Mouse (Mus musculus): ENCODE data around the gene Icosl. TPM values are rescaled to one million over a fixed set of nuclear protein-coding genes. Genes with fewer than 3 reads are reported as not detected.
"Not testable (repeated sequence)": the region's sequence is repeated elsewhere in the genome, so short reads cannot be mapped to it uniquely, and the experiment has no call there.

The Icosl gene
- 1.4 TPM in 2 replicates for polyA plus RNA-seq (2014; fragmentation: Nextera tagmentation; extraction: Ambion mirVana)

GRCm38 (mm10) chr10:78069101-78070011, at the start of gene Icosl:
Gene Icosl (plus strand): TSS chr10:78069302.
- DNase-seq (ENCODE audit: low spot score): peak; percentile 79
- WGBS: under 1% methylated on average over 66 of the region's 66 CpGs
- Histone ChIP-seq H3K36me3 (ENCODE audit: control insufficient read depth, insufficient read depth, low read length) (no peaks in the 10 kb centered on the region), H3K4me2 (ENCODE audit: low read depth) (peak within 1 kb of the TSS; percentile 100), H3K4me1 (ENCODE audit: control insufficient read depth, insufficient read depth, low read length) (no peaks in the 10 kb centered on the region), H3K27ac (ENCODE audit: low read depth, low read length) (no peak within 1 kb of the TSS), H3K4me3 (ENCODE audit: low read depth, low read length) (peak within 1 kb of the TSS; percentile 61), H3K9ac (ENCODE audit: low read length) (peak within 1 kb of the TSS; percentile 60), H3K9me3 (ENCODE audit: control insufficient read depth, low read length) (no peaks in the 10 kb centered on the region), H3K27me3 (ENCODE audit: control insufficient read depth, insufficient read depth, low read length) (peaks cover 8% of the 10 kb centered on the region; the same call in 1 of the 2 replicates)
- peak; percentile 86 for ATAC-seq (ENCODE audit: insufficient read depth, low FRiP score, low TSS enrichment)

- not testable (repeated sequence) for H3K27me3 ChIP-seq (ENCODE audit: control insufficient read depth, insufficient read depth, low read length); H3K4me2 ChIP-seq (ENCODE audit: low read depth); H3K4me1 ChIP-seq (ENCODE audit: control insufficient read depth, insufficient read depth, low read length); H3K9ac ChIP-seq (ENCODE audit: low read length); H3K4me3 ChIP-seq (ENCODE audit: low read depth, low read length); H3K27ac ChIP-seq (ENCODE audit: low read depth, low read length); H3K9me3 ChIP-seq (ENCODE audit: control insufficient read depth, low read length); DNase-seq (ENCODE audit: low spot score); ATAC-seq (ENCODE audit: insufficient read depth, low FRiP score, low TSS enrichment); H3K36me3 ChIP-seq (ENCODE audit: control insufficient read depth, insufficient read depth, low read length)
- 96% methylated on average over 6 of the region's 11 CpGs for WGBS
These were observed 49.1 kb upstream of the Icosl start for GRCm38 (mm10) chr10:78019984-78020383.

GRCm38 (mm10) chr10:78025453-78025852, 43.6 kb upstream of the Icosl start:
- H3K27me3 ChIP-seq (ENCODE audit: control insufficient read depth, insufficient read depth, low read length); DNase-seq (ENCODE audit: low spot score); H3K27ac ChIP-seq (ENCODE audit: low read depth, low read length); ATAC-seq (ENCODE audit: insufficient read depth, low FRiP score, low TSS enrichment); H3K9me3 ChIP-seq (ENCODE audit: control insufficient read depth, low read length); H3K4me2 ChIP-seq (ENCODE audit: low read depth); H3K4me3 ChIP-seq (ENCODE audit: low read depth, low read length); H3K9ac ChIP-seq (ENCODE audit: low read length); H3K4me1 ChIP-seq (ENCODE audit: control insufficient read depth, insufficient read depth, low read length); H3K36me3 ChIP-seq (ENCODE audit: control insufficient read depth, insufficient read depth, low read length): not testable (repeated sequence)
- 81% methylated on average over 6 of the region's 8 CpGs for WGBS

GRCm38 (mm10) chr10:78028129-78028528, 41.0 kb upstream of the Icosl start:
- Histone ChIP-seq H3K27ac (ENCODE audit: low read depth, low read length) (no peak overlapping the region), H3K4me2 (ENCODE audit: low read depth) (no peak overlapping the region), H3K27me3 (ENCODE audit: control insufficient read depth, insufficient read depth, low read length) (no peaks in the 10 kb centered on the region), H3K4me3 (ENCODE audit: low read depth, low read length) (no peak overlapping the region), H3K36me3 (ENCODE audit: control insufficient read depth, insufficient read depth, low read length) (no peaks in the 10 kb centered on the region), H3K4me1 (ENCODE audit: control insufficient read depth, insufficient read depth, low read length) (no peaks in the 10 kb centered on the region), H3K9me3 (ENCODE audit: control insufficient read depth, low read length) (no peaks in the 10 kb centered on the region), H3K9ac (ENCODE audit: low read length) (no peak overlapping the region)
- 3% methylated on average over 5 of the region's 5 CpGs for WGBS
- no peak; the same call in 1 of the 2 replicates for ATAC-seq (ENCODE audit: insufficient read depth, low FRiP score, low TSS enrichment)
- peak; percentile 77 for DNase-seq (ENCODE audit: low spot score)

GRCm38 (mm10) chr10:78029080-78029479, 40.0 kb upstream of the Icosl start:
- Histone ChIP-seq H3K9ac (ENCODE audit: low read length) (no peak overlapping the region), H3K9me3 (ENCODE audit: control insufficient read depth, low read length) (no peaks in the 10 kb centered on the region), H3K36me3 (ENCODE audit: control insufficient read depth, insufficient read depth, low read length) (no peaks in the 10 kb centered on the region), H3K4me1 (ENCODE audit: control insufficient read depth, insufficient read depth, low read length) (no peaks in the 10 kb centered on the region), H3K27ac (ENCODE audit: low read depth, low read length) (no peak overlapping the region), H3K27me3 (ENCODE audit: control insufficient read depth, insufficient read depth, low read length) (no peaks in the 10 kb centered on the region), H3K4me2 (ENCODE audit: low read depth) (no peak overlapping the region), H3K4me3 (ENCODE audit: low read depth, low read length) (no peak overlapping the region)
- 81% methylated on average over 1 of the region's 1 CpGs for WGBS
- no peak for DNase-seq (ENCODE audit: low spot score)
- no peak for ATAC-seq (ENCODE audit: insufficient read depth, low FRiP score, low TSS enrichment)

GRCm38 (mm10) chr10:78031987-78032386, 37.1 kb upstream of the Icosl start:
- 84% methylated on average over 2 of the region's 2 CpGs for WGBS
- DNase-seq (ENCODE audit: low spot score): no peak
- no peaks in the 10 kb centered on the region for H3K9me3 ChIP-seq (ENCODE audit: control insufficient read depth, low read length)

GRCm38 (mm10) chr10:78037139-78037538, 32.0 kb upstream of the Icosl start:
- no peaks in the 10 kb centered on the region for H3K4me1 ChIP-seq (ENCODE audit: control insufficient read depth, insufficient read depth, low read length)
- no peak overlapping the region for H3K9ac ChIP-seq (ENCODE audit: low read length)
- 83% methylated on average over 4 of the region's 4 CpGs for WGBS
- ATAC-seq (ENCODE audit: insufficient read depth, low FRiP score, low TSS enrichment) (no peak), DNase-seq (ENCODE audit: low spot score) (no peak)
- no peaks in the 10 kb centered on the region for H3K36me3 ChIP-seq (ENCODE audit: control insufficient read depth, insufficient read depth, low read length)
- H3K4me2 ChIP-seq (ENCODE audit: low read depth): no peak overlapping the region
- no peak overlapping the region for H3K27ac ChIP-seq (ENCODE audit: low read depth, low read length)
- H3K4me3 ChIP-seq (ENCODE audit: low read depth, low read length): no peak overlapping the region
- no peaks in the 10 kb centered on the region for H3K27me3 ChIP-seq (ENCODE audit: control insufficient read depth, insufficient read depth, low read length)
- H3K9me3 ChIP-seq (ENCODE audit: control insufficient read depth, low read length): no peaks in the 10 kb centered on the region

More at GRCm38 (mm10) chr10:78031987-78032386, 37.1 kb upstream of the Icosl start:
- Histone ChIP-seq H3K27ac (ENCODE audit: low read depth, low read length) (no peak overlapping the region), H3K36me3 (ENCODE audit: control insufficient read depth, insufficient read depth, low read length) (no peaks in the 10 kb centered on the region), H3K4me1 (ENCODE audit: control insufficient read depth, insufficient read depth, low read length) (no peaks in the 10 kb centered on the region), H3K4me3 (ENCODE audit: low read depth, low read length) (no peak overlapping the region), H3K9ac (ENCODE audit: low read length) (no peak overlapping the region), H3K27me3 (ENCODE audit: control insufficient read depth, insufficient read depth, low read length) (no peaks in the 10 kb centered on the region), H3K4me2 (ENCODE audit: low read depth) (no peak overlapping the region)
- no peak for ATAC-seq (ENCODE audit: insufficient read depth, low FRiP score, low TSS enrichment)

- WGBS: 92% methylated on average over 5 of the region's 5 CpGs
- ATAC-seq (ENCODE audit: insufficient read depth, low FRiP score, low TSS enrichment): no peak
These were observed 27.5 kb upstream of the Icosl start, which contains the start of gene Dnmt3l for GRCm38 (mm10) chr10:78041647-78042046. Gene Dnmt3l (plus strand): TSS chr10:78041947.

GRCm38 (mm10) chr10:78042096-78042495, 27.0 kb upstream of the Icosl start:
- Histone ChIP-seq H3K9ac (ENCODE audit: low read length) (no peak overlapping the region), H3K4me2 (ENCODE audit: low read depth) (no peak overlapping the region), H3K4me3 (ENCODE audit: low read depth, low read length) (no peak overlapping the region), H3K4me1 (ENCODE audit: control insufficient read depth, insufficient read depth, low read length) (no peaks in the 10 kb centered on the region), H3K27me3 (ENCODE audit: control insufficient read depth, insufficient read depth, low read length) (no peaks in the 10 kb centered on the region), H3K27ac (ENCODE audit: low read depth, low read length) (no peak overlapping the region), H3K36me3 (ENCODE audit: control insufficient read depth, insufficient read depth, low read length) (no peaks in the 10 kb centered on the region), H3K9me3 (ENCODE audit: control insufficient read depth, low read length) (no peaks in the 10 kb centered on the region)
- 77% methylated on average over 7 of the region's 7 CpGs for WGBS
- DNase-seq (ENCODE audit: low spot score) (no peak), ATAC-seq (ENCODE audit: insufficient read depth, low FRiP score, low TSS enrichment) (no peak)

More at GRCm38 (mm10) chr10:78041647-78042046, 27.5 kb upstream of the Icosl start, which contains the start of gene Dnmt3l:
- Histone ChIP-seq H3K4me3 (ENCODE audit: low read depth, low read length) (no peak within 1 kb of the TSS), H3K4me2 (ENCODE audit: low read depth) (no peak within 1 kb of the TSS), H3K9me3 (ENCODE audit: control insufficient read depth, low read length) (no peaks in the 10 kb centered on the region), H3K27ac (ENCODE audit: low read depth, low read length) (no peak within 1 kb of the TSS), H3K36me3 (ENCODE audit: control insufficient read depth, insufficient read depth, low read length) (no peaks in the 10 kb centered on the region), H3K27me3 (ENCODE audit: control insufficient read depth, insufficient read depth, low read length) (no peaks in the 10 kb centered on the region), H3K4me1 (ENCODE audit: control insufficient read depth, insufficient read depth, low read length) (no peaks in the 10 kb centered on the region), H3K9ac (ENCODE audit: low read length) (no peak within 1 kb of the TSS)
- DNase-seq (ENCODE audit: low spot score): no peak

All from neural tube, embryonic 11.5 days (tissue).